Mouse (Mus musculus): ENCODE measurements around the gene Vps37d. TPM values are rescaled to one million over a fixed set of nuclear protein-coding genes. Genes with fewer than 3 reads are reported as not detected.

The Vps37d gene
- 0.50 and 1.6 TPM in 2 replicates for polyA plus RNA-seq (2012; ENCODE audit: low replicate concordance)

DNA sequence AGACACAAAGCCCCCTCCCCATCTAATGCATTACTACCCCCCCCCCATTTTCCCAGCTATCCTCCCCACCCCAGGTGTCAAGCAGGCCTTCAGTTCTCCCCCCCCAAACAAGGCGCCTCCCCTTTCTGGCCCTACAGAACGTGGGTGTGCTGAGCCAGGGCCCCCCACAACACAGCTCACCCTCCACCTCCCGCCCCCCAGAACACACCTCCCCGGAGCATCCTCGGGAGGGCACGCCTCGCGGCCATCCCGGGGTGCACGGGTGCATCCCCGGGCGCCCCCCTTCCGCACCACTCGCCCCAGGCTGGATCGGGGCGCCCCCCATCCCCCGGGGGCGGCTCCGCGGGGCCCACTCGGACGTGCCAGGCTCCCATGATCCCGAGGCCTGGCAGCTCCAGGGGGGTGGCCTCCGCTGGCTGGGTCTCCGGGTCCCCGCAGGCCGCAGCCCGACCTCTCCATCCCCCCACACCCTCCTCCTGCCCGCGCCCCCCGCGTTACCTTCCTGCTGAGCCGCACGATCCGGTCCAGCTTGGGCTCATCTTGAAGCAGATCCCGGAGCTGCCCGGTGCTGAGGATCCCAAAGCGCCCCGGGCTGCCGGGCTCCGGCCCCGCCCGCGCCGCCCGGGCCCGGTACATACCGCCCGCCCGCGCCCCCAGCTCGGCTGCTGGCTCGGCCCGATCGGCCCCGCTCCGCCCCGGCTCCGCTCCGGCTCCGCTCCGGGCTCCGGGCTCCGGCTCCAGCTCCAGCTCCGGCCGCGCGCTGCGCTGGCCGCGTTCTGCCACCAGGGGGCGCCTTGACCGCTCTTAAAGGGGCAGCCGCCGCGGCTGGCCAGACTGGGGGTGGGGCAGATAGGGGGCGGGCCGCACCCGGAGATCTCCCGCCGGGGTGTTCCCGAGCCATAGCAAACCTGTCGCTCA is at the start of gene Vps37d:
Vps37d (minus strand) TSS at position 703 of the 918 bp plus-strand sequence.

GRCm38 (mm10) chr5:135089653-135090052 is 11.6 kb upstream of the Vps37d start, which contains the start of gene Mlxipl:
TSS of gene Mlxipl (plus strand) at chr5:135089890.

GRCm38 (mm10) chr5:135064909-135065446 is 13.1 kb downstream of the Vps37d start, which contains the start of gene Bud23:
TSS of gene Bud23 (minus strand) at chr5:135064959.

DNA sequence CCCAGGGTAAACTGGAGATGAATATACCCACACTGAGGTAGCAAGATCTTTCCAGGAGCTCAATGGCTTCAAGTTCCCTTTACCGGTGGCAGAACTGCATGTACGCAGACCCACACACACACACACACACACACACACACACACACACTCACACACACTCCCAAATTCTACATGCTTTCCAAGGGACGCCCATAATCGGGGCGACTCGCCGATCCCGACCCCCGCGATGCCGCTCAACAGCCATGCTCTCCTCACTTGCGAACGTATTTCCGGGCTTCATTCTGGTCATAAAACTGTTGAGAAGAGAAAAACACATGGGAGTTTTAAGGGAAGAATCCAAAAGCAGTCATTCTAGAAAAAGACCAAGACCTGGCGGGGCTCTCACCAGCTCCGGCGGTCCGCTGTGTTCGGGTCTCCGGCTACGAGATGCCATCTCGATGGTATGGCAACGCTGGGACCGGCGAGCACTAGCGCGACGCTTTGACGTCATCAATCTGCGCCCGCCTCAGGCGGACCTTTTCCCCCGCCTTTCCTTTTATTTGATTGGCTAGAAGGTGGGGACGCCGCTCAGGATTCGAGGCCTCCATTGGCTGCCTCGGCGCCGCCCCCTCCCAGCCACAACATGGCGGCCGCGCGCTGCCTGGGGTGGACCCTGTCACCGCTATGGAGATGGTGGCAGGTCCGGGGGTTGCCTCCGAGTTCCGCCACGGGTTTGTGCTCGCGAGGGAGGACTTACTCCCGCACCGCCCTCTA is 14.3 kb downstream of the Vps37d start, which contains the start of gene Dnajc30:
Dnajc30 (plus strand) TSS at position 574 of the 753 bp plus-strand sequence.

DNA sequence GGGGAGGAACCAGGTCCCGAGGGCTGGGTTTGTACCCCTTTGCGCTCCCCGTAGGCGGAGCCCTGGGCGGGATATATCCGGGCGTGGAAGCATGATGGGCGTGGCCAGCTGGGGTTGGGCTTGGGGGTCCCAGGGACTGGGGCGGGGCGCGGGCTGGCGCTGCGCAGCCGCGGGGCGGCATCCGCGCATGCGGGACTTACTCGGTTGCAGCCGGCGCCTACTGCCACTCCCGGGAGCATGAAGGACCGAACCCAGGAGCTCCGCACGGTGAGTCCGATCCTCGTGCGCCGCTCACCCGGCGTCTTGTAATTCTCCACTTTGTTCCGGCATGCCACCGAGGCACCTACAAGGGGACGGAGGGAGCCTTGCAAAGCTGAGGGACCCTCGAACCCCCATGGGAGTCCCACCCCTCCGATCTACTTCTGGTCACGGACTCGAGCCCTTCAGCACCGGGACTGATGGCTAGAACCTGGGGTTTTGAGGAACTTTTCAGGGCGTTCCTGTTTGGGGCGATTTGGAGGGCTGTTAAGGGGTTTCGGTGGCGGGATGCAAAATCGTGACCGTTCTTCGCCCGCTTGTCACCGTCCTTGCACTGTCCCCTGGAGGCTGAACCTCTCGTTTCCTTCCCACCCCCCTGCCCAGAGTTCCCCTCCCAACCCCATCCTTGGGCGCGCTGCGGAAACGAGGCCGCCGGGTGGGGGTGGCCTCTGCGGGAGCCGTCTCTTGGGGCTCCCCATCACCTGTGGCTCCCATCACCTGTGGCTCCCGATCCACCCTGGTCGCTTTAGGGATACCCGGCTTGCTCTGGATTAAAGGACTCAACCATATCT is 54.5 kb downstream of the Vps37d start, which contains the start of gene Stx1a:
Stx1a (plus strand) TSS at position 139 of the 830 bp plus-strand sequence.

Other genes starting within 250 kb of the Vps37d start
- not detected in 2 replicates for gene Tmem270, start 171.5 kb downstream of the Vps37d start, polyA plus RNA-seq (2012; ENCODE audit: low replicate concordance)
- gene Cldn13, start 162.7 kb downstream of the Vps37d start, polyA plus RNA-seq (2012; ENCODE audit: low replicate concordance): 17.2 and 28.8 TPM in 2 replicates
- 25.3 and 26.8 TPM in 2 replicates for gene Mettl27, start 145.9 kb downstream of the Vps37d start, polyA plus RNA-seq (2012; ENCODE audit: low replicate concordance)
- gene Cldn4, start 131.3 kb downstream of the Vps37d start, polyA plus RNA-seq (2012; ENCODE audit: low replicate concordance): 0.16 TPM in 1 of 2 replicates, not detected in the other
- gene Cldn3, start 92.1 kb downstream of the Vps37d start, polyA plus RNA-seq (2012; ENCODE audit: low replicate concordance): 0.14 and 0.61 TPM in 2 replicates
- gene Abhd11, start 69.1 kb downstream of the Vps37d start, polyA plus RNA-seq (2012; ENCODE audit: low replicate concordance): 30.3 and 35.7 TPM in 2 replicates
- 3.5 and 3.6 TPM in 2 replicates for gene Stx1a, start 54.8 kb downstream of the Vps37d start, polyA plus RNA-seq (2012; ENCODE audit: low replicate concordance)
- gene Dnajc30, start 14.1 kb downstream of the Vps37d start, polyA plus RNA-seq (2012; ENCODE audit: low replicate concordance): 73.8 and 75.3 TPM in 2 replicates
- 93.6 and 122 TPM in 2 replicates for gene Bud23, start 13.3 kb downstream of the Vps37d start, polyA plus RNA-seq (2012; ENCODE audit: low replicate concordance)
- gene Mlxipl, start 11.6 kb upstream of the Vps37d start, polyA plus RNA-seq (2012; ENCODE audit: low replicate concordance): 0.07 and 0.64 TPM in 2 replicates
- gene Tbl2, start 71.4 kb upstream of the Vps37d start, polyA plus RNA-seq (2012; ENCODE audit: low replicate concordance): 12.2 and 19.5 TPM in 2 replicates
- gene Bcl7b, start 90.0 kb upstream of the Vps37d start, polyA plus RNA-seq (2012; ENCODE audit: low replicate concordance): 39.1 and 41.5 TPM in 2 replicates
- 64.8 and 68.5 TPM in 2 replicates for gene Baz1b, start 109.0 kb upstream of the Vps37d start, polyA plus RNA-seq (2012; ENCODE audit: low replicate concordance)
- gene Fzd9, start 173.0 kb upstream of the Vps37d start, polyA plus RNA-seq (2012; ENCODE audit: low replicate concordance): 0.80 and 0.90 TPM in 2 replicates

All from leukemia stem cell, adult 10-12 weeks (primary cell).